Mouse (Mus musculus) ES-Bruce4 (cell line): Measurements from ENCODE around the gene Slc4a3.

Experiments
- CTCF ChIP-seq: IDR thresholded peaks from one replicate; pipeline ENCODE4 v1.8.1; 2011; ENCODE audit warnings: low read depth, low read length
- EP300 ChIP-seq: IDR thresholded peaks from 2 replicates; pipeline ENCODE4 v1.6.1; 2011; ENCODE audit warnings: low read depth, low read length; ENCODE audit not compliant: insufficient read depth
- POLR2A ChIP-seq: IDR thresholded peaks from one replicate; pipeline ENCODE4 v1.8.1; 2011; ENCODE audit warnings: low read length; ENCODE audit not compliant: insufficient read depth

DNA sequence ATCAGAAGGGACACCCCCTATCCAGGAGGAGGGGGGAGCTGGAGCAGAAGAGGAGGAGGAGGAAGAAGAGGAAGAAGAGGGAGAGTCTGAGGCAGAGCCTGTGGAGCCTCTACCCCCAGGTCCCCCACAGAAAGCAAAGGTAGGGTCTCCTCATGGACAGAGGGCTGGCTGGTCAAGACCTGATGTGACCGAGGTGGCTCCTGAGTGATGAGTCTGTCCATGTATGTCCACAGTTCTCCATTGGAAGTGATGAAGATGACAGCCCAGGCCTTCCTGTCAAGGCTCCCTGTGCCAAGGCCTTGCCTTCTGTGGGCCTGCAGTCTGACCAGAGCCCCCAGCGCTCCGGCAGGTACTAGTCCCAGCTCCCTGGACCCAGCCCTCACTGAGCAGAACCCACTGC lies 2.0 kb downstream of the Slc4a3 start:
- TF ChIP-seq CTCF, result no peak
- TF ChIP-seq EP300, result no peak
- TF ChIP-seq POLR2A, result no peak
